Mouse (Mus musculus): ENCODE measurements at regions not wholly inside any gene's neighbourhood (a gene's known extent, or its start where the extent isn't known, plus 50 kb on each side); places are given as distances from the start of the nearest gene placed in this dataset.

GRCm38 (mm10) chr1:30595122-30595730 is 278.5 kb downstream of the Phf3 start:
- Histone ChIP-seq H3K27me3 (replicated peaks; ENCODE audit: control insufficient read depth, insufficient read depth, low read length) (no peaks in the 10 kb centered on the region), H3K36me3 (ENCODE audit: control insufficient read depth, insufficient read depth, low read length) (no peaks in the 10 kb centered on the region), H3K4me1 (ENCODE audit: control insufficient read depth, insufficient read depth, low read length) (no peaks in the 10 kb centered on the region), H3K27ac (ENCODE audit: insufficient read depth, low read depth, low read length) (no peak overlapping the region), H3K4me3 (ENCODE audit: insufficient read depth, low read depth, low read length) (no peak overlapping the region)
- 55% methylated on average over 7 of the region's 7 CpGs for WGBS
- TF ChIP-seq POLR2A (IDR thresholded peaks at IDR 0.05; ENCODE audit: low read depth, low read length) = no peak
- no peak for TF ChIP-seq CTCF (conservative IDR thresholded peaks at IDR 0.05; ENCODE audit: insufficient read depth, insufficient read length, low read depth, low read length)
- no peak for DNase-seq

GRCm38 (mm10) chr1:30594036-30594435 is 279.7 kb downstream of the Phf3 start:
- no peaks in the 10 kb centered on the region for H3K4me1 ChIP-seq (ENCODE audit: control insufficient read depth, insufficient read depth, low read length)
- H3K4me3 ChIP-seq (ENCODE audit: insufficient read depth, low read depth, low read length) = no peak overlapping the region
- no peak overlapping the region for H3K27ac ChIP-seq (ENCODE audit: insufficient read depth, low read depth, low read length)
- DNase-seq = no peak
- H3K36me3 ChIP-seq (ENCODE audit: control insufficient read depth, insufficient read depth, low read length) = no peaks in the 10 kb centered on the region
- H3K27me3 ChIP-seq (replicated peaks; ENCODE audit: control insufficient read depth, insufficient read depth, low read length) = no peaks in the 10 kb centered on the region
- 38% methylated on average over 1 of the region's 1 CpGs for WGBS
- TF ChIP-seq CTCF (conservative IDR thresholded peaks at IDR 0.05; ENCODE audit: insufficient read depth, insufficient read length, low read depth, low read length) (no peak), POLR2A (IDR thresholded peaks at IDR 0.05; ENCODE audit: low read depth, low read length) (no peak)

- H3K27me3 ChIP-seq (replicated peaks; ENCODE audit: control insufficient read depth, insufficient read depth, low read length) = no peaks in the 10 kb centered on the region
- 76% methylated on average over 4 of the region's 4 CpGs for WGBS
- H3K27ac ChIP-seq (ENCODE audit: insufficient read depth, low read depth, low read length) = no peak overlapping the region
- H3K4me1 ChIP-seq (ENCODE audit: control insufficient read depth, insufficient read depth, low read length) = no peaks in the 10 kb centered on the region
- DNase-seq = no peak
- no peak overlapping the region for H3K4me3 ChIP-seq (ENCODE audit: insufficient read depth, low read depth, low read length)
- no peak for TF ChIP-seq POLR2A (IDR thresholded peaks at IDR 0.05; ENCODE audit: low read depth, low read length)
- no peak for TF ChIP-seq CTCF (conservative IDR thresholded peaks at IDR 0.05; ENCODE audit: insufficient read depth, insufficient read length, low read depth, low read length)
- H3K36me3 ChIP-seq (ENCODE audit: control insufficient read depth, insufficient read depth, low read length) = no peaks in the 10 kb centered on the region
Measured at GRCm38 (mm10) chr1:30590721-30591120, 283.0 kb downstream of the Phf3 start.

GRCm38 (mm10) chr1:30588885-30589284 is 284.8 kb downstream of the Phf3 start:
- WGBS = 58% methylated on average over 3 of the region's 3 CpGs
- no peaks in the 10 kb centered on the region for H3K4me1 ChIP-seq (ENCODE audit: control insufficient read depth, insufficient read depth, low read length)
- TF ChIP-seq CTCF (conservative IDR thresholded peaks at IDR 0.05; ENCODE audit: insufficient read depth, insufficient read length, low read depth, low read length) (no peak), POLR2A (IDR thresholded peaks at IDR 0.05; ENCODE audit: low read depth, low read length) (no peak)
- H3K27ac ChIP-seq (ENCODE audit: insufficient read depth, low read depth, low read length) = no peak overlapping the region
- H3K36me3 ChIP-seq (ENCODE audit: control insufficient read depth, insufficient read depth, low read length) = no peaks in the 10 kb centered on the region
- H3K4me3 ChIP-seq (ENCODE audit: insufficient read depth, low read depth, low read length) = no peak overlapping the region
- no peak for DNase-seq
- H3K27me3 ChIP-seq (replicated peaks; ENCODE audit: control insufficient read depth, insufficient read depth, low read length) = no peaks in the 10 kb centered on the region

GRCm38 (mm10) chr1:30588336-30588735 is 285.4 kb downstream of the Phf3 start:
- 85% methylated on average over 4 of the region's 4 CpGs for WGBS

GRCm38 (mm10) chr1:30584806-30585205 is 288.9 kb downstream of the Phf3 start:
- H3K27ac ChIP-seq (ENCODE audit: insufficient read depth, low read depth, low read length) = no peak overlapping the region
- no peak overlapping the region for H3K4me3 ChIP-seq (ENCODE audit: insufficient read depth, low read depth, low read length)
- TF ChIP-seq POLR2A (IDR thresholded peaks at IDR 0.05; ENCODE audit: low read depth, low read length) (no peak), CTCF (conservative IDR thresholded peaks at IDR 0.05; ENCODE audit: insufficient read depth, insufficient read length, low read depth, low read length) (peak; percentile 34)
- H3K27me3 ChIP-seq (replicated peaks; ENCODE audit: control insufficient read depth, insufficient read depth, low read length) = no peaks in the 10 kb centered on the region
- WGBS = 2% methylated on average over 4 of the region's 4 CpGs
- no peaks in the 10 kb centered on the region for H3K36me3 ChIP-seq (ENCODE audit: control insufficient read depth, insufficient read depth, low read length)
- peak; percentile 40 for DNase-seq
- no peaks in the 10 kb centered on the region for H3K4me1 ChIP-seq (ENCODE audit: control insufficient read depth, insufficient read depth, low read length)

More at GRCm38 (mm10) chr1:30588336-30588735, 285.4 kb downstream of the Phf3 start:
- H3K27ac ChIP-seq (ENCODE audit: insufficient read depth, low read depth, low read length) = no peak overlapping the region
- DNase-seq = no peak
- no peak for TF ChIP-seq POLR2A (IDR thresholded peaks at IDR 0.05; ENCODE audit: low read depth, low read length)
- TF ChIP-seq CTCF (conservative IDR thresholded peaks at IDR 0.05; ENCODE audit: insufficient read depth, insufficient read length, low read depth, low read length) = no peak
- H3K4me3 ChIP-seq (ENCODE audit: insufficient read depth, low read depth, low read length) = no peak overlapping the region
- no peaks in the 10 kb centered on the region for H3K4me1 ChIP-seq (ENCODE audit: control insufficient read depth, insufficient read depth, low read length)
- no peaks in the 10 kb centered on the region for H3K36me3 ChIP-seq (ENCODE audit: control insufficient read depth, insufficient read depth, low read length)
- H3K27me3 ChIP-seq (replicated peaks; ENCODE audit: control insufficient read depth, insufficient read depth, low read length) = no peaks in the 10 kb centered on the region

GRCm38 (mm10) chr1:30583860-30584259 is 289.9 kb downstream of the Phf3 start:
- TF ChIP-seq POLR2A (IDR thresholded peaks at IDR 0.05; ENCODE audit: low read depth, low read length) = no peak
- no peak for TF ChIP-seq CTCF (conservative IDR thresholded peaks at IDR 0.05; ENCODE audit: insufficient read depth, insufficient read length, low read depth, low read length)
- no peaks in the 10 kb centered on the region for H3K36me3 ChIP-seq (ENCODE audit: control insufficient read depth, insufficient read depth, low read length)
- no peak overlapping the region for H3K27ac ChIP-seq (ENCODE audit: insufficient read depth, low read depth, low read length)
- WGBS = 80% methylated on average over 6 of the region's 6 CpGs
- no peak for DNase-seq
- no peaks in the 10 kb centered on the region for H3K27me3 ChIP-seq (replicated peaks; ENCODE audit: control insufficient read depth, insufficient read depth, low read length)
- no peak overlapping the region for H3K4me3 ChIP-seq (ENCODE audit: insufficient read depth, low read depth, low read length)
- no peaks in the 10 kb centered on the region for H3K4me1 ChIP-seq (ENCODE audit: control insufficient read depth, insufficient read depth, low read length)

All from kidney, adult 2 months (tissue).